Mouse (Mus musculus) layer of hippocampus, adult 9-11 months (tissue): Measurements from ENCODE around the gene Dmac2.

Source experiments
- DNase-seq: peaks from one replicate; pipeline ENCODE4 v3.0.0; 2022

The Dmac2 gene

DNA sequence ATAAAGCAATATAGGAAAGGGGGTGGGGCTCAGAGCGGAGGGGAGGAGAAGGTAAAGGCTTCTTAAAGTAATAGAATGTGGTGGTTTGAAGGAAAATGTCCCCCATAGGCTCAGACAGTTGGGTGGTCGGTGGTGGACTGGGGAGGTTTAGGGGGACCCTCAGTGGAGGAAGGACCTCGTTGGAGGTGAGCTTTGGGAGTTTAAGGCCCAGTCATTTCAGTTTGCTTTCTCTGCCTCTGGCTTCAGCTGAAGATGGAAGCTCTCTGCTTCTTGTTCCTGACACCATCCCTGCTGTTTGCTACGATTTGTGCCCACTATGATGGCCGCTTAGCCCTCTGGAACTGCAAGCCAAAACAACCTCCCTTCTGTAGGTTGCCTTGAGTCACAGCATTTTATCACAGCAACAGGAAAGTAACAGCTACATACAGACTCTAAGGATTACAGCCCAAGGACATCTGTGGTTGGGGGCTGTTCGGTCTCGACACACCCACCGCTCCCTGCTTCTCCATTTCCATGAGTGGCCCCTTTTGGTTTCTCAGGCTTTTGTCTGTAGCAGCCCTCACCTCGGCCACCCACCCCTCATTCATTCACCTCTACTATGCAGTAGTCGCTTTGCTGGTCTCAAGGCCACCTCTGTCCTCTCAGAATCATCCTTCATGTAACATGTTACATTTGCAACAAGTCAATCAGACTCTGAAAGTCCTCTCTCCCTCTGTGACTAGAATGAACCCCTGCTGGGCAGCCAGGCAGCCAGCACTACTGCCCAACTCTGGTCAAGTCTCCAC is 1.6 kb upstream of the Dmac2 start:
- DNase-seq: no peak

DNA sequence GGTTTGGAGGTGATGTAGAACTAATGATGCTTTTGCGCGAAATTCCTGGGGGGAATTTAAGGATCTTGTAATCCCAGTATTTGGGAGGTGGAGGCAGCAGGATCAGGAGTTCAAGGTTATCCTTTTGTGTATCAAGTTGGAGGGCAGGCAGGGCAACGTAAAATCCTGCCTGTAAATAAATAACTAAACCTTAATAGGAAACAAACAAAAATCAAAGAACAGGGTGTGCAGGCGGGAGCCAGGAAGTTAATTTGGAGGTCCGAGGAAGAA is 443 bp downstream of the Dmac2 start:
- no peak for DNase-seq

DNA sequence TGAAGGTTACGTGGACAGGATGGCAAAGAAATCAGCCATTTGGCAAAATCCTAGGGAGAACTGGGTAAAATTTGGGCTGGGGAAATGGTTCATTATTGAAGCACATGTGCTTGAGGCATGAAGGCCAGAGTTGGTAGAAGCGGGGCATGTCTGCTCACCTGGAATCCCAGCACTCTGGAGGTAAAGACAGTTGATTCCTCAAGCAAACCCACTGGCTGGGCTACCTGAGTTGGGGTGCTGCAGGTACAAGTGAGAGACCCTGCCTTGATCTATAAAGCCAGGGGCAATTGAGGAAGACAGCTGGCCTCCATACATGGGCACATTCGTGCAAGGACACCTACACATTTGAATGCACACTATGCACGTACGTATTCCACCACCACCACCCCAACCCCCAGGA is 887 bp downstream of the Dmac2 start:
- no peak for DNase-seq

DNA sequence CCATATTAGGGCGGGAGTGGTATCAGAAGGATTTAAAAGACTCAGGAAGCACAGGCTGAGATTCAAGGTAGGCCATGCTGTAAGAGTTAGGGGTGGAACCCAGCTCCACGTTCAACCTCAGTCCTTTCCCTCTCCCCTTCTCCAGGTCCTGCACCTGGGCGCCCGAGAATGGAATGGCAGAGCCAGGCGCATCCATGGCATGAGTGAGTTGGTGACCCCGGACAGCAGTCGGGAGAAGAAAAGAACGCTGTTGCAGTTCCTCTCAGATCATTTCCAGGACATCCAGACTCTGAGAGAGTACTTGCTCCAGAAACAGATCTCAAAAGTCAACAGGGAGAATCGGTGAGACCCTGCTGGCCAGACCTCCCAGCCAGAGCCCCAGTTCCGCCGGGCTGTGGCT is 1.5 kb downstream of the Dmac2 start:
- DNase-seq: no peak

GRCm38 (mm10) chr7:25623857-25624370 is 4.7 kb downstream of the Dmac2 start:
- DNase-seq: no peak

DNA sequence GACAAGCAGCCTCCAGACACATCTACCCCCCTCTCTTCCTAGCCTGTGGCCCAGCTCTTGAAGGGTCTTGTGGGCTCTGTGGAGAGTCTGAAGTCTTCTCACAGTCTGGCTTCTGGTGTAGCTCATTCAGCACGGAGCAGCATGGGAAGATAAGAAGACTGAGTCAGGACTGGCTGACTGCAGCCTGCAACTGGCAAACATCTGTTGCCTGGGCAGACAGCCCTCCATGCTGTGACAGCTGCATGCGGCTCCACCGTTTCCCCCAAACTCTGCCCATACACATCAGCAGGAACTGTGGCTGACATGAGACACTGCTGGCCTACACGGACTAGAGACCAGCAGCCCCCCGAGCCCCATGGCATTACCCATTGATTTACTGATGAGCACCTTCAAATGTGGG is 5.6 kb downstream of the Dmac2 start:
- no peak for DNase-seq

DNA sequence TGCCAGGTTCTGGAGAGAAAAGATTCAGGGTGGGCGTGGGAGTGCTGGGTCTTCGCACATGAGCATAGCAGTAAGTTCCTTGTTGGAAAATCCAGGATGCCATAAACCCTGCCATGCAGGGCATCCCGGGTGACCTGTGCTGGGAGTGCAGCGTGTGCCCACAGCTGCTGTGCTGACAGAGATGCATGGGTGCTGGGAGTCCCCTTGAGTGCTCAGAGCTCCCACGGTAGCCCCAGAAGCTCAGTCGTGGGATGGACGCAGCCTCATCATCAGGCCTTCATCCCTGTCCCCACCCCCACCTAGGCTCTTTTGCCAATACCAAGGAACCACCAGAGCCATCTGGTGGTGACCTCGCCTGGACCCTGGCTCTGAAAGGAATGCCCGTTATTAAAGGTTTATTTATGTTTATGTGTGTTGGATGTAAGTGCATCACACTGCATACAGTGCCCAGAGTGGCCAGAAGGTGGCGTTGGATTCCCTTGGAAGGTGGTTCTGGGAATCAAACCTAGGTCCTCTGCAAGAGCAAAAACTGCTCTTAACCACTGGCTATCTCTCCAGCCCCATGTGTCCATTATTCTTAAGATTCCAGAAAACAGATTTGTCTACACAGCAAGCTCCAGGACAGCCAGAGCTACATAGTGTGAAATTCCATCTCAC is 6.5 kb downstream of the Dmac2 start:
- no peak for DNase-seq

GRCm38 (mm10) chr7:25626509-25627430 is 7.6 kb downstream of the Dmac2 start, which contains the start of gene B3gnt8:
Gene B3gnt8, plus strand, starts transcription at chr7:25626654.
- no peak for DNase-seq

DNA sequence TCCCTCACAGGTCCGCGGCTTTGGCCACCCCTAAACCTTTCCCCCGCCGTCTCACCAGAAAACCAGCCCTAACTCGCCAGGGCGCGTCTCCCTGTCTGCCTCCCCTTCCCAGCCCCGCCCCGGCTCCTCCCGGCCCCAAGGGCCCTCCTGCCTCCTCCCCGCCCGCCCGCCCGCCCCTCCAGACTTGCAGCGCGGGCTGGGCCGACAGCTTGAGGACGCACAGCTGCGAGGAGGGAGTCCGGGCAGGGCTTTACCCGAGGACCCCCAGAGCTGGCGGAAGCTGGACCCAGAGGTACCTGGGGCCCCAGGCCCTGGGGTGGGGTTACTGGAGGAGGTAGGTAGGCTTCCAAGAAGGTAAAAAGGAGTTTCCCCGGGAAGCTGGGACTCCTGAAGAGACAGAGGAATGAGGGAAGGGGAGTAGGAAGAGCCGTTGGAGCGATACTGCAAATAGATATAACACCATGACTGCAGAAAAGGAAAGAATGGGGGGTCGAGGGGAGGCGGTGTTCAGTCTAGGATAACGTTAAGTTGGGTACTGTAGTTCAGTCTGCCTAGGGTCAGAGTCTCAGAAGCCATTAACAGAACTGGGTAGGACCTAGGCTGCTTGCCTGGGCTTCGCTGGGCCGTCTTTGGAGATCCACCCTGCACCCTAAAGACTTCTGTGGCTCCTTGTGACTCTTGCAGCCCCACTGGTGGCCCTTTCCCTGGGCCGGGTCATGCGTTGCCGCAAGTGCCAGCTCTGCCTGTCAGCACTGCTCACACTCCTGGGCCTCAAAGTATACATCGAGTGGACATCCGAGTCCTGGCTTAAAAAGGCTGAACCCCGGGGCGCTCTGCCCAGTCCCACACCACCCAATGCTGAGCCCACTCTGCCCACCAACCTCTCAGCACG is 8.5 kb downstream of the Dmac2 start:
- DNase-seq: no peak

DNA sequence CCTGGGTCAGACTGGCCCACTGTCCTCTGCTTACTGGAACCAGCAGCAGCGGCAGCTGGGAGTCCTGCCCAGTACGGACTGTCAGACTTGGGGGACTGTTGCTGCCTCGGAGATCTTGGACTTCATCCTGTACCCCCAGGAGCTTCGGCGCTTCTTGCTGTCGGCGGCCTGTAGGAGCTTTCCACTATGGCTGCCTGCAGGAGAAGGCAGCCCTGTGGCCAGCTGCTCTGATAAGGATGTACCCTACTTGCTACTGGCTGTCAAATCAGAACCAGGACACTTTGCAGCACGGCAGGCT is 9.1 kb downstream of the Dmac2 start:
- DNase-seq: no peak

GRCm38 (mm10) chr7:25632679-25633078 is 13.5 kb downstream of the Dmac2 start:
- peak; percentile 62 for DNase-seq

- no peak for DNase-seq
Observed at GRCm38 (mm10) chr7:25636373-25636772, 17.2 kb downstream of the Dmac2 start.

- no peak for DNase-seq
Observed at GRCm38 (mm10) chr7:25637099-25637498, 17.9 kb downstream of the Dmac2 start.

- no peak for DNase-seq
Observed at GRCm38 (mm10) chr7:25639754-25640153, 20.5 kb downstream of the Dmac2 start.

GRCm38 (mm10) chr7:25644136-25644535 is 24.9 kb downstream of the Dmac2 start:
- DNase-seq: no peak

- no peak for DNase-seq
Observed at GRCm38 (mm10) chr7:25644631-25645030, 25.4 kb downstream of the Dmac2 start.

- no peak for DNase-seq
Observed at GRCm38 (mm10) chr7:25645074-25645473, 25.9 kb downstream of the Dmac2 start.

- DNase-seq: no peak
Observed at GRCm38 (mm10) chr7:25647574-25648123, 28.4 kb downstream of the Dmac2 start.

DNA sequence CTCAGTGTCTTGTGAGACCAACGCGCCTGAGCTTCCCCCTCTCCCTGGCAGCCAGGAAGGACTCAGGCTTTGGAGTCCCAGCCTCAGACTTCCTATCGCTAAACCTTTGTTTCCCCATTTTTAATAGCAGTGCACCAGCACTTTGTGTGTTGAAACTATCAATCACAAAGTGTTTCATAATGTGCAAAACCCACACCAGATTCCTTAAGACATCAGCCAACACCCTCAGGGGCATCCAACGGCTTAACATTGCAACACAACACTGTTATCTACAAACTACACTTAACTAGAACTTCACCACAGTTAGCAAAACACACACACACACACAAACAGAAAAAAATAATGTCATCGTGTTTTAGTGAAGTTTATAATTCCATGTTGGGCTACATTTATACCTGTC is 30.6 kb downstream of the Dmac2 start:
- DNase-seq: no peak

DNA sequence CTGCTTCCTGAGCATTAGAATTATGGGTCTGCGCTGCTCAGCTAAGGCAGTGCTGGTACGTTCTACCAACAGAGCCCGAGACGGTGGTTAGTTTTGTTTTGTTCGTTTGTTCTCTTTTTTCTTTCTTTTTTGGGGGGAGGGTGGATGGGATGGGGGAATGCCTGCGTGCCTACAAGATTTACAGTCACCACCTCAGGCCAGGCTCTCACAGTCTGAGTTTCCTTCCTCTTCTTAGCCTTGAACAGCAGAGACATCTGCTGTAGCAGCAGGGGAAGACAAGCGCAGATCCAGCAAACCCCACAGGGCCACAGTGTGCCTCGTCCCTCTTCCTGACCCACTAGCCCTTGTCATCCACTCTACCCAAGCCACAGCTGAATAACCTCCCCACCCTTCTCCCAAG is 32.1 kb downstream of the Dmac2 start:
- no peak for DNase-seq

DNA sequence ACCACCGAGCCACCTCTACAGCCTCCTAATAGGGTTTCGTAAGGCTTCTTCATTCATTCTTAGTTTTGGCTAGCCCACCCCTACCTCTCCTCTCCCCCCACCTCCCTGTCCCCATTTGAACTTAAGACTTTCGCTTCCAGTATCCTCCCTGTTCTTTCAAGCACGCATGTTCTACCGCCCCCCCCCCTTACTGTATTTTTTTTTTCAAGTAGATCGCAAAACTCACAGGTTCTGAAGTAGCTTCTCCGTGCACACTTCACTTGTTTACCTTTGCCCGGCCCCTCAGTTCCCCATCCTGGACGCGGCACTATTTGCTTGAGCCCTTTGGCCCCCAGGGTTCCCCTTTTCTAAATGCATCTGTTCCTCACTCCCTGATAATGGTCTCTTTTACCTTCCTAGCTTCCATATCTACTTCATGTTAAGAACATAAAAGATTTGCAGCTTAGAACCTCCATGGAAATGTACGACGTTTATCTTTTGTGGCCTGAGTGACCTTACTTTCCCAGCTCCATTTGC is 33.1 kb downstream of the Dmac2 start:
- DNase-seq: no peak
